9 mouse cellular contexts compared by ENCODE assay signal in the genomic region with DNA sequence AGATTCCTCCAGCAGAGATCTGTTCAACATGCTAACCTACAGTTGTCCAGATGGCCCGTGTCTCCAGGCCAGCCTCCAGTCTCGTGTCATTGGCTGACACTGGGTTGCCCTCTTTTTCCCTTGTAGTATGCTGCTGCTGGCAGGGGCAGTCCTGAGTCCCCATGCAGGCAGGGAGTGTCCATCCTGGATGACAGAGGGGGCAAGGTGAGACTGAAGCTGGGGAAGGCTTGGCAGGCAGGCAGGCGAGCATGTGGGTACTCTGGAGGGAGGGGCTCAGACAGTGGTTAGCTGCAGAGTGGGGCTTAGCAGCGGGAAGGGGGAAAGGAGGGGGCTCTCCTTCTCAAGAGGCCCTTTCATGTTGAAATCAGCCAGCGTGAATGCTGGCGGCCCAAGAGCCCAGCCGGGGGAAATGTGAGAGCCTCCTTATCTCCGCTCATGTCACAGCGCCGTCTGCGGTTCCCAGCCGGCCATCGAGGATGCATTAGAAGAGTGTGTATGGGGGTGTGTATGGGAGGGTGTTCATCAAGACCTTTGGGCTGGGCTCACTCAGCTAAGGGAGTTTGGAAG.
DNase-seq lines count a peak whose midpoint lies in the region; ATAC-seq and TF ChIP-seq lines count a peak whose summit lies in the region.
"Had no signal": no experiment of that assay in that cellular context is flagged by ENCODE, and none has a peak within 500 bp of the region (broad histone marks: within the 10 kb centered on the region; RNA-seq: fewer than 3 reads in every experiment).

No protein-coding gene starts in this region.

- H3K27me3 ChIP-seq in liver, embryonic 12.5 days (replicated peaks): peaks cover 70% of the 10 kb centered on the region
- peaks cover 98% of the 10 kb centered on the region for H3K27me3 ChIP-seq in embryonic facial prominence, embryonic 10.5 days (replicated peaks; ENCODE audit: low read depth, poor library complexity, severe bottlenecking)
- H3K27me3 ChIP-seq in hindbrain, embryonic 13.5 days: peaks cover 70% of the 10 kb centered on the region
- H3K27me3 ChIP-seq in midbrain, postnatal 0 days (ENCODE audit: insufficient read depth, low read length): peaks cover 3% of the 10 kb centered on the region; the same call in 1 of the 2 replicates

- no peaks in the 10 kb centered on the region for H3K36me3 ChIP-seq in liver, embryonic 12.5 days
- H3K36me3 ChIP-seq in embryonic facial prominence, embryonic 10.5 days (replicated peaks): no peaks in the 10 kb centered on the region
- no peaks in the 10 kb centered on the region for H3K36me3 ChIP-seq in hindbrain, embryonic 13.5 days
- no peaks in the 10 kb centered on the region for H3K36me3 ChIP-seq in midbrain, postnatal 0 days (ENCODE audit: insufficient read depth, low read length)

- H3K4me1 ChIP-seq in liver, embryonic 12.5 days: peaks cover 3% of the 10 kb centered on the region; the same call in 1 of the 2 replicates
- peaks cover 14% of the 10 kb centered on the region for H3K4me1 ChIP-seq in embryonic facial prominence, embryonic 10.5 days
- peaks cover 9% of the 10 kb centered on the region; the same call in 1 of the 2 replicates for H3K4me1 ChIP-seq in hindbrain, embryonic 13.5 days (replicated peaks)
- no peaks in the 10 kb centered on the region for H3K4me1 ChIP-seq in midbrain, postnatal 0 days (ENCODE audit: insufficient read depth, low read length)

- no peak overlapping the region for H3K9ac ChIP-seq in liver, embryonic 12.5 days
- no peak overlapping the region for H3K9ac ChIP-seq in hindbrain, embryonic 13.5 days
- H3K9ac ChIP-seq in midbrain, postnatal 0 days (replicated peaks; ENCODE audit: low read length, poor library complexity, severe bottlenecking): no peak overlapping the region

- WGBS in liver, embryonic 12.5 days (ENCODE audit: insufficient replicate concordance): 27% methylated on average over 13 of the region's 13 CpGs
- 25% methylated on average over 13 of the region's 13 CpGs for WGBS in embryonic facial prominence, embryonic 10.5 days
- 46% methylated on average over 13 of the region's 13 CpGs for WGBS in hindbrain, embryonic 13.5 days
- 41% methylated on average over 12 of the region's 13 CpGs for WGBS in midbrain, postnatal 0 days

- DNase-seq in liver (peak; percentile 21), MN1 (ENCODE audit: low spot score) (no peak)
- peak; percentile 18 for DNase-seq in embryonic facial prominence, embryonic 10.5 days (ENCODE audit: low spot score)
- peak; percentile 24 for DNase-seq in midbrain, postnatal 0 days (ENCODE audit: low spot score)
- DNase-seq in thymus, postnatal 14 days: no peak

- no peaks in the 10 kb centered on the region for H3K9me3 ChIP-seq in liver, embryonic 12.5 days (replicated peaks)
- H3K9me3 ChIP-seq in embryonic facial prominence, embryonic 10.5 days: no peaks in the 10 kb centered on the region
- no peaks in the 10 kb centered on the region for H3K9me3 ChIP-seq in hindbrain, embryonic 13.5 days
- no peaks in the 10 kb centered on the region for H3K9me3 ChIP-seq in midbrain, postnatal 0 days (ENCODE audit: low read length)

- no peak overlapping the region for H3K27ac ChIP-seq in liver, embryonic 12.5 days
- peak overlapping the region; percentile 14; the same call in 1 of the 2 replicates for H3K27ac ChIP-seq in embryonic facial prominence, embryonic 10.5 days (replicated peaks)
- H3K27ac ChIP-seq in hindbrain, embryonic 13.5 days: no peak overlapping the region
- no peak overlapping the region for H3K27ac ChIP-seq in midbrain, postnatal 0 days (ENCODE audit: low read depth, low read length)
- H3K27ac ChIP-seq: left cerebral cortex, adult 2 months had no signal

- no peak; the same call in 1 of the 2 replicates for ATAC-seq in liver, embryonic 12.5 days
- 0 out of 2 replicates have a peak, but pooled peaks have one; percentile 57 for ATAC-seq in hindbrain, embryonic 13.5 days (ENCODE audit: low FRiP score)
- 0 out of 2 replicates have a peak, but pooled peaks have one; percentile 34 for ATAC-seq in midbrain, postnatal 0 days (ENCODE audit: low FRiP score)
- ATAC-seq in granulocyte monocyte progenitor cell, adult 5-6 weeks (replicated peaks; ENCODE audit: poor library complexity, severe bottlenecking): no peak

- no peak overlapping the region for H3K4me3 ChIP-seq in liver, embryonic 12.5 days
- H3K4me3 ChIP-seq in embryonic facial prominence, embryonic 10.5 days: no peak overlapping the region
- H3K4me3 ChIP-seq in hindbrain, embryonic 13.5 days: no peak overlapping the region
- H3K4me3 ChIP-seq in midbrain, postnatal 0 days (ENCODE audit: low read depth, low read length): no peak overlapping the region
- H3K4me3 ChIP-seq: left cerebral cortex, adult 2 months had no signal

- no peak for TF ChIP-seq CTCF in midbrain, postnatal 0 days (IDR thresholded peaks at IDR 0.05)

- no peak overlapping the region for H3K4me2 ChIP-seq in liver, embryonic 12.5 days
- no peak overlapping the region for H3K4me2 ChIP-seq in hindbrain, embryonic 13.5 days
- no peak overlapping the region for H3K4me2 ChIP-seq in midbrain, postnatal 0 days (ENCODE audit: low read depth, low read length, poor library complexity, severe bottlenecking)

Comparison
In these comparisons a context has a peak if more than half of its experiments do, and no peak if none do; other contexts are left out.
1. DNase-seq: peak in liver (single experiment), embryonic facial prominence, embryonic 10.5 days (single experiment) and midbrain, postnatal 0 days (single experiment); none in thymus, postnatal 14 days (single experiment) and MN1 (single experiment).
2. ATAC-seq: peak in hindbrain, embryonic 13.5 days (single experiment) and midbrain, postnatal 0 days (single experiment); none in liver, embryonic 12.5 days (single experiment) and granulocyte monocyte progenitor cell, adult 5-6 weeks (single experiment).